Mouse (Mus musculus) E14TG2a.4 (cell line): ENCODE measurements around the gene Mgmt.

Experiments
- H3K27me3 ChIP-seq: 2 replicates; pipeline ENCODE4 v1.6.1; 2014; ENCODE audit warnings: low read length, control low read depth; ENCODE audit not compliant: insufficient read depth
- H3K36me3 ChIP-seq: 2 replicates; pipeline ENCODE4 v1.6.1; 2014; ENCODE audit warnings: low read length, control low read depth; ENCODE audit not compliant: insufficient read depth
- H3K4me1 ChIP-seq: replicated peaks from 2 replicates; pipeline ENCODE4 v1.6.1; 2014; ENCODE audit warnings: low read depth, low read length, control low read depth
- H3K4me3 ChIP-seq: replicated peaks from 2 replicates; pipeline ENCODE4 v1.5.1; 2014; ENCODE audit warnings: mild to moderate bottlenecking, low read length
- H3K9me3 ChIP-seq: 2 replicates; pipeline ENCODE4 v1.6.1; 2014; ENCODE audit warnings: low read length, control low read depth
- CTCF ChIP-seq: conservative IDR thresholded peaks from 2 replicates; pipeline ENCODE4 v1.5.1; 2014; ENCODE audit warnings: low read length
- NANOG ChIP-seq: IDR thresholded peaks from 2 replicates; pipeline ENCODE4 v1.6.1; 2014; ENCODE audit warnings: borderline replicate concordance, low read length, mixed read lengths
- POU5F1 ChIP-seq: IDR thresholded peaks from 2 replicates; pipeline ENCODE4 v1.6.1; 2014; ENCODE audit warnings: low read length, borderline replicate concordance

Gene Mgmt

DNA sequence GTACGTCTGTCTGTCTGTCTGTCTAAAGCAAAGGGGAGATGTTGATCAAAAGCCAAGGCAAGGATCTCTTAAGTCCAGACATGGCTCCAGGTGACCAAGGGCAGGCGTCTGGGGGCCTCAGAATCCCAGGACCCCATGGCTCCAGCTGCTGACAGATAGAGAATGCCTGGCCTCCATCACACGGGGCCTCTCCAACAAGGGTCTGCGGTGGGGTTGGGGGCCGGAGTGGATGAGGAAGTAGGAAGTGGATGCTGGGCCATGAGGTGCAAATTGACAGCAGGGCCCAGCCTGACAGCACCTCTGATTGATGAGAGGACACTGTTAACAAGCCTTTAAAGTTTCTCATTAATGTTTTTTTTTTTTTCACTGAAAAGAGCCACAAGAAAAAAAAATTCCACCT is 237.5 kb downstream of the Mgmt start:
- H3K4me1 ChIP-seq: no peaks in the 10 kb centered on the region; the same call in 1 of the 2 replicates
- TF ChIP-seq POU5F1 (no peak), CTCF (no peak), NANOG (no peak)
- H3K27me3 ChIP-seq: no peaks in the 10 kb centered on the region

GRCm38 (mm10) chr7:137138101-137138500 is 243.7 kb downstream of the Mgmt start:
- Histone ChIP-seq H3K27me3 (no peaks in the 10 kb centered on the region), H3K4me1 (no peaks in the 10 kb centered on the region), H3K9me3 (no peaks in the 10 kb centered on the region), H3K4me3 (no peak overlapping the region), H3K36me3 (no peaks in the 10 kb centered on the region)
- TF ChIP-seq NANOG (no peak), CTCF (no peak), POU5F1 (no peak)

More for the DNA sequence above, 237.5 kb downstream of the Mgmt start:
- Histone ChIP-seq H3K9me3 (peaks cover 6% of the 10 kb centered on the region; the same call in 1 of the 2 replicates), H3K4me3 (no peak overlapping the region), H3K36me3 (no peaks in the 10 kb centered on the region)

- no peak for TF ChIP-seq CTCF
- TF ChIP-seq NANOG: no peak
- TF ChIP-seq POU5F1: no peak
- H3K4me3 ChIP-seq: no peak overlapping the region
- H3K36me3 ChIP-seq: no peaks in the 10 kb centered on the region
- H3K27me3 ChIP-seq: no peaks in the 10 kb centered on the region
- H3K4me1 ChIP-seq: no peaks in the 10 kb centered on the region
- no peaks in the 10 kb centered on the region for H3K9me3 ChIP-seq
Observed at GRCm38 (mm10) chr7:137140321-137140720, 245.9 kb downstream of the Mgmt start.

- H3K9me3 ChIP-seq: no peaks in the 10 kb centered on the region
- H3K36me3 ChIP-seq: no peaks in the 10 kb centered on the region
- no peaks in the 10 kb centered on the region for H3K4me1 ChIP-seq
- TF ChIP-seq NANOG (no peak), CTCF (no peak), POU5F1 (no peak)
- H3K4me3 ChIP-seq: no peak overlapping the region
- no peaks in the 10 kb centered on the region for H3K27me3 ChIP-seq
Observed at GRCm38 (mm10) chr7:137141386-137141785, 247.0 kb downstream of the Mgmt start.

DNA sequence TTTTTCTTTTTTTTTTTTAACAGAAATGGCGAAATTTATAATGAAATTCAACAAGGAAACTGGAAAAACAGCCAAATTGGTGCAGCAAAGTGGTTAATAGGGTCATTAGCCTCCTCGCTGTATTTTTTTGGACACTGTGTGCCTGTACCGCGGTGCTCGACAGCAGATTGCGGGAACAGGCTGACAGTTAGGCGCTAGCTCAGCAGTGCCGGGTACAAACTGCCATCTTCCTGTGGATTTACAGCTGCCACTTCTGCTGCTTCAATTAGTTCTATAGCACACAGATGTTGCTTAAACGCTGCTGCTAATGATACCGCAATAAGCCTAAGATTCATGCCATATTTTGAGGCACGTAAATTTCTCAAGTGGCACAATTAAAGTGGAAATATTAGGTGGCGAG is 252.7 kb downstream of the Mgmt start:
- Histone ChIP-seq H3K4me1 (no peaks in the 10 kb centered on the region), H3K27me3 (no peaks in the 10 kb centered on the region), H3K4me3 (no peak overlapping the region), H3K36me3 (no peaks in the 10 kb centered on the region), H3K9me3 (peaks cover 2% of the 10 kb centered on the region; the same call in 1 of the 2 replicates)
- TF ChIP-seq NANOG: no peak
- no peak for TF ChIP-seq CTCF
- no peak for TF ChIP-seq POU5F1

DNA sequence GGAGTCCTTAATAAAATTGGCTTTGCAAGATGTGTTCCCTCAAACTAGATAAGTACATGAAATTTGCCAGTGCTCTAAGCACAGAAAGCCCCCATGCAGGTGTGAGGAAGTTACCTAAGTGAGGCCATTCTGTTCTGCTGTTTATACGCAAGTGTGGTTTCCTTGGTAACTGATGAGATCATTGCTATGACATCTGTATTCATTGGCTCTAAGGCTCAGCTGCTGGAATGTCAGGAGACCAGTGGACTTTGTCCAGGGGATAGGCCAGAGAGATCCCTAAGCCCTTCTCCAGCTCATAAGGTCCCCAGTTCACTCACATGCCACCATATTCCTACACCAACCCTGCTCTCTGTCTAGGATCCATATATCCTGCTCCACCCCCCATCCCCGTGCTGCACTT is 257.4 kb downstream of the Mgmt start:
- H3K36me3 ChIP-seq: no peaks in the 10 kb centered on the region
- no peak for TF ChIP-seq POU5F1
- no peaks in the 10 kb centered on the region for H3K4me1 ChIP-seq
- peaks cover 8% of the 10 kb centered on the region; the same call in 1 of the 2 replicates for H3K9me3 ChIP-seq
- no peak overlapping the region for H3K4me3 ChIP-seq
- no peaks in the 10 kb centered on the region for H3K27me3 ChIP-seq

DNA sequence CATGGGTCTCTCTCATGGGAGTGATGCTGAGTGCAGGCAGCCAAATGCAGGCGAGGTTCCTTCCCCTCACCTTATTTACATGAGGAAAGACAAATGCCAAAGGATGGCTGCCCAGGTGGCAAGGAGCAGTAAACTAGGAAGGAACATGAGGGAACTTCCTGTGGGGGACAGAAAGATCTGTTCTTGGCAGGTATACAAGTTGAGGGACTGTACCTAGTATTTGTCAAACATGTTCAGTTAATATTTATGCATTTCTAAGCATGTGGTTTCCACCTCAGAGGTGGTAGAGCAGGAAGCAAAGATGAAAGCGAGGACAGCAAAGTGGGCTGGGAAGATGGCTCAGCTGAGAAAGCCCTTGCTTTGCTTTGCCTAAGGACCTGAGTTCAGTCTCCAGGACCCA is 260.2 kb downstream of the Mgmt start:
- H3K4me3 ChIP-seq: no peak overlapping the region
- no peaks in the 10 kb centered on the region for H3K27me3 ChIP-seq
- TF ChIP-seq CTCF: no peak
- TF ChIP-seq NANOG: no peak
- TF ChIP-seq POU5F1: no peak
- H3K36me3 ChIP-seq: no peaks in the 10 kb centered on the region
- H3K9me3 ChIP-seq: peaks cover 8% of the 10 kb centered on the region; the same call in 1 of the 2 replicates
- H3K4me1 ChIP-seq: peaks cover 10% of the 10 kb centered on the region

- H3K36me3 ChIP-seq: no peaks in the 10 kb centered on the region
- 0 out of 2 replicates have a peak, but pooled peaks cover 4% of the 10 kb centered on the region for H3K27me3 ChIP-seq
- H3K4me3 ChIP-seq: no peak overlapping the region
- no peaks in the 10 kb centered on the region for H3K9me3 ChIP-seq
- peaks cover 10% of the 10 kb centered on the region for H3K4me1 ChIP-seq
- TF ChIP-seq POU5F1: no peak
- TF ChIP-seq NANOG: no peak
- TF ChIP-seq CTCF: no peak
Observed at GRCm38 (mm10) chr7:137159086-137159485, 264.7 kb downstream of the Mgmt start.

DNA sequence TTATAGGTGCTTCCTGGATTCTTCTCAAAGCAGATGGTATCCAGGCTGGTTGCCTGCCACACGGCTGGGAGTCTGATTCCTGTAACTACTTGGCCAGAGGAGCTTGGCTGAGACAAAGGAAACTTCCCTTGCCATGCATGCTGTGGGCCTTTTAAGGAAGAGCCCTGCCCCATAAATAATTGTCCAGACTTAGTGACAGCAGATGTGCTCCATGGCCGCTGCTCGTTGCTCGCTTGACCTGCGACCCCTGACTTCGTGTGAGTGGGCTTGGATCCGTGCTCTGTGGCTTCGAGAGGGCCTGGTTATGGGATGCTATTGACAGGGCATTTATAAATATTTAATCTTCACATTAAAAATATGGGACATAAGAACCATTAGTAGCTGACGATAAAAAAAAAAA is 277.9 kb downstream of the Mgmt start:
- TF ChIP-seq POU5F1 (no peak), NANOG (no peak), CTCF (no peak)
- H3K36me3 ChIP-seq: no peaks in the 10 kb centered on the region
- no peaks in the 10 kb centered on the region for H3K4me1 ChIP-seq

More for the DNA sequence above, 277.9 kb downstream of the Mgmt start:
- Histone ChIP-seq H3K4me3 (no peak overlapping the region), H3K27me3 (peaks cover 34% of the 10 kb centered on the region), H3K9me3 (peaks cover 4% of the 10 kb centered on the region)
